Mouse (Mus musculus) olfactory bulb, adult 2 months (tissue): Measurements from ENCODE around the gene Slc15a1.

Experiments
- CTCF ChIP-seq: fragments of 200-500 bp; IDR thresholded peaks from 2 replicates; pipeline ENCODE4 v1.5.1; 2012; ENCODE audit warnings: low read depth, mild to moderate bottlenecking, low read length, moderate library complexity; ENCODE audit not compliant: insufficient read depth
- POLR2A ChIP-seq: fragments of 200-500 bp; IDR thresholded peaks from 2 replicates; pipeline ENCODE4 v1.6.1; 2012; ENCODE audit warnings: mild to moderate bottlenecking, low read depth, low read length, moderate library complexity; ENCODE audit not compliant: insufficient read depth

DNA sequence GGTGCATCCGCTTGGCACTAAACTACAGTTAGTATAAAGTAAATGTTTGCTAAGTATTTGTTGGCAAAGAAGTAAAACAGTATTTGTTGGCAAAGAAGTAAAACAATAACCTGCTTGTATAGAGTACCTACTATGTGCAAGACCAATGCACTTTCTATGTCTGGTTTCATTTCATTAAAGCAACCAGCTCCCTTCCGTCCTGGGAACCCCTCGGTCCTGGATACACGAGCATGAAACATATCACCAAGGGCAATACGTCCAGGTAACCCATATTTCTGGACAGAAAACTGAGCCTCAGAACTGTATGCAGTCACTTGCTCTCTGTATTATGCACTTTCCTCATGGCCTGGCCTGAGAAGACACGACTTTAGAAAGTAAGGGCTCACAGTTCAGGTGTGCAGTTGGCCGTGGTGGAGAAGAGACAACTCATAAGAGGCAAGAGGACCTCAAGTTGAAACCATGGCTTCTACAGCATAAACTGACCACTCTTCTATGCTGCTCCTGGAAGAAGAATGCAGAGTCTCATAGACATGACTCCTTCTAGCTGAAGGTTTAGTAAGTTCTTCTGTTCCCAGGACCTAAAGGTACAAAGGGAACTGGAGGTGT is 53.5 kb downstream of the Slc15a1 start:
- TF ChIP-seq CTCF (no peak), POLR2A (no peak)
